Mouse (Mus musculus): ENCODE measurements at regions not wholly inside any gene's neighbourhood (a gene's known extent, or its start where the extent isn't known, plus 50 kb on each side); places are given as distances from the start of the nearest gene placed in this dataset.

DNA sequence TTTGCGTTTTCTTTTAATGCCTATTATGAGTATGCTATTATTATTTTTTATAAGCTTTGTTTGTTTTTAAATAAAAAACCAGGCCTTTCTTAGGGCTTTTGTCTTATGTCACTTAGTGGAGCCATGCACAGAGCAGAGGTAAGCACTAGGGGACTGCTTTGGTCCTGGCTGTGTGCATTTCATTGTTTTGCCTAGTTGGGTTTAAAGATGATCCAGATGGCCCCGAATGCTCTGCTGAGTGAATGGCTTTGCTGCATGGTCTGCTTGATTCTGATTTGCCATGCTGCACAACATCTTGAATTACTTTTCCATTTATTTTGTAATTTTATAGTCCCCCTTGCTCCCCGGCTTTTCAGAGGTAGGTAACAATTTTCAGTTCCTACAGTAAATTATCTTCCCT, 1934.9 kb downstream of the 9330182O14Rik start:
- TF ChIP-seq CTCF (IDR thresholded peaks at IDR 0.05; ENCODE audit: control insufficient read depth, insufficient read depth, low read length) (no peak), POLR2A (IDR thresholded peaks at IDR 0.05; ENCODE audit: borderline replicate concordance, control insufficient read depth, low read depth, low read length) (no peak)
